Mouse (Mus musculus) heart, embryonic 14.5 days (tissue): Measurements from ENCODE around the gene Bdnf. TPM values are rescaled to one million over a fixed set of nuclear protein-coding genes. Genes with fewer than 3 reads are reported as not detected.

Source experiments
- ATAC-seq: fragments of 200-750 bp; cut with Nextera tagmentation; 2 replicates; pipeline ENCODE4 v1.8.0; 2017; ENCODE audit warnings: low read depth, moderate TSS enrichment; ENCODE audit not compliant: insufficient number of reproducible peaks, insufficient read depth, low FRiP score
- H3K27ac ChIP-seq, 2 experiments: fragments of 200-500 bp in 1 of 2; fragments of 300-500 bp in 1 of 2; sonication (generic) in 1 of 2; replicated peaks in 1 of 2; 2 replicates each; pipeline ENCODE4 v1.5.1; 2012 to 2014; ENCODE audit warnings: low read depth in 2 of 2, low read length in 2 of 2, control low read depth in 1 of 2, mild to moderate bottlenecking in 1 of 2, mixed read lengths in 1 of 2; ENCODE audit not compliant: control insufficient read depth in 1 of 2, insufficient read depth in 1 of 2
- H3K27me3 ChIP-seq: fragments of 300-500 bp; sonication (generic); 2 replicates; pipeline ENCODE4 v1.6.1; 2014; ENCODE audit warnings: mild to moderate bottlenecking, low read length, control low read depth; ENCODE audit not compliant: control insufficient read depth, insufficient read depth
- H3K36me3 ChIP-seq: fragments of 300-500 bp; sonication (generic); 2 replicates; pipeline ENCODE4 v1.6.1; 2014; ENCODE audit warnings: mild to moderate bottlenecking, control low read depth, low read length, mixed read lengths; ENCODE audit not compliant: control insufficient read depth, insufficient read depth
- H3K4me1 ChIP-seq, 2 experiments: fragments of 200-500 bp in 1 of 2; fragments of 300-500 bp in 1 of 2; sonication (generic) in 1 of 2; 2 replicates each; pipeline ENCODE4 v1.6.1; 2012 to 2014; ENCODE audit warnings: low read length in 2 of 2, control low read depth in 1 of 2, mixed read lengths in 1 of 2; ENCODE audit not compliant: control insufficient read depth in 2 of 2, insufficient read depth in 2 of 2
- H3K4me2 ChIP-seq: fragments of 300-500 bp; sonication (generic); 2 replicates; pipeline ENCODE4 v1.6.1; 2014; ENCODE audit warnings: mild to moderate bottlenecking, low read length
- H3K4me3 ChIP-seq, 2 experiments: fragments of 200-500 bp in 1 of 2; fragments of 300-500 bp in 1 of 2; sonication (generic) in 1 of 2; 2 replicates each; pipeline ENCODE4 v1.5.1; 2012 to 2014; ENCODE audit warnings: low read length in 2 of 2, mild to moderate bottlenecking in 2 of 2, control low read depth in 1 of 2, low read depth in 1 of 2, moderate library complexity in 1 of 2; ENCODE audit not compliant: control insufficient read depth in 1 of 2, insufficient read depth in 1 of 2
- H3K9ac ChIP-seq: fragments of 300-500 bp; sonication (generic); 2 replicates; pipeline ENCODE4 v1.6.1; 2014; ENCODE audit warnings: mild to moderate bottlenecking, low read length
- H3K9me3 ChIP-seq: fragments of 300-500 bp; sonication (generic); 2 replicates; pipeline ENCODE4 v1.6.1; 2016; ENCODE audit warnings: low read length, control low read depth; ENCODE audit not compliant: control insufficient read depth
- WGBS: fragments of 180-500 bp; shearing (Covaris S2); extraction: QIAGEN DNeasy Blood & Tissue Kit; methylation state at CpG from one replicate; pipeline ENCODE4 v1.1.7; 2014; 5-methylcytosine and 5-hydroxymethylcytosine counted together
- polyA plus RNA-seq: library from polyadenylated mRNA; unstranded; fragments of >200 nt; fragmentation: Nextera tagmentation; extraction: Ambion mirVana; gene quantifications from 2 replicates; pipeline ENCODE4 v1.2.1, GENCODE M21; 2014

The Bdnf gene
- polyA plus RNA-seq, 1 experiment from 2014 or later = 0.45 TPM

DNA sequence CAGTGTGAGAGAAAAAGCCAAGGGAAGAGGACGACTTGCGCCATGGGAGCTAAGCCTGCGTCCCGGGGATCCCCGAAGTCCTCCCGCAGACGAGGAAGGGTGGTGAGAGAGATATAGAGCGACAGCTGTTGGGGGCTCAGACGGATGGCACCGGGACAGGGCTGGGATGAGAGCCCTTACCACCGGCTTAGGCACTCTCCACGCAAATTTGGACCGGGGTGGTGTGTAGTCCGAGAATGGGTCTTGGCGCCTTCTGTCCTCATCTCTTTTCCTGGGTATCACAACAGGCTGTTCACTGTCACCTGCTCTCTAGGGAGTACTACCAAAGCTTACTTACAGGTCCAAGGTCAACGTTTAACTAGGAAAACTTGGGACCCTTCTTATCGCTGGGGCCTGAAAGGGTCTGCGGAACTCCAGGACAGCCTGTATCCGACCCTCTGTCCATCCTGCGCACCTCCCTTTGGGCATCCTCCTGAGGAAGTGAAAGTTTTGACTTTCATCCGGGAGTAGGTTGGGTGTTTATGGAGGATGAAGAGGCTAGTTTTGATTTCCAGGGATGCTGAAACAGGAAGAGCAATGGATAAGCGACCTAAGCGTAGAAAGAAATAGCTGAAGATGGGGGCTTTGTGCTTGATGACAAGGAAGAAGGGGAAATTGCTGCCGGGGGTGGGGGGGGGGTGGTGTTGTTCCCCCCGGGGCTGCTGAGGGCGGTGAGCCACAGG, 19.8 kb downstream of the Bdnf start:
- Histone ChIP-seq H3K4me3 (peak overlapping the region; percentile 54 to 57), H3K4me2 (peak overlapping the region; percentile 92), H3K27ac (no peak overlapping the region), H3K27me3 (peaks cover 53% of the 10 kb centered on the region), H3K9me3 (no peaks in the 10 kb centered on the region), H3K4me1 (peaks cover 7 to 13% of the 10 kb centered on the region in 2 experiments), H3K9ac (peak overlapping the region; percentile 54), H3K36me3 (no peaks in the 10 kb centered on the region)
- under 1% methylated on average over 26 of the region's 26 CpGs for WGBS
- no peak for ATAC-seq

DNA sequence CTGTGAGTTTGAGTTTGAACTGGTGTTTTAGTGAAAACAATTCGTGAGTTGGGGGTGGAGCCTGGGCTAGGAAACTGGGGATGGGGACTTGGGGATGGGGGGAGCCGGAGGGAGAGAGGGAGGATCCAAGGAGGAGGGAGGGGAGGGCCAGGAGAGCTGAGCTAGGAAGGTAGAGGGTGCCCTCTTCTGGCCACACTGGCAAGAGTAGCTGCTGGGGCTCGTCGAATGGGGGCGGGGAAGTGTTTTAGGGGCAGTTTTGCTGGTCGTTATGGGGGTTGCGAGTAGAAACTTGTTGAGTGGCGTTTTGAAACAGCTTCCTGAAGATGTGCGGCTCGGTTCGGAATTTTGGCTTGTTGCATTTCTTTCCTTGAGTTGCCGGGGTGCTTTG, 20.3 kb downstream of the Bdnf start:
- under 1% methylated on average over 12 of the region's 12 CpGs for WGBS
- H3K27ac ChIP-seq = no peak overlapping the region
- no peak overlapping the region; the same call in 1 of the 2 replicates for H3K9ac ChIP-seq
- H3K27me3 ChIP-seq = peaks cover 53% of the 10 kb centered on the region
- peaks cover 7 to 13% of the 10 kb centered on the region in 2 experiments for H3K4me1 ChIP-seq
- H3K9me3 ChIP-seq = no peaks in the 10 kb centered on the region
- peak overlapping the region; percentile 92 for H3K4me2 ChIP-seq
- H3K4me3 ChIP-seq = peak overlapping the region; percentile 54 to 57
- no peak for ATAC-seq
- H3K36me3 ChIP-seq = no peaks in the 10 kb centered on the region

DNA sequence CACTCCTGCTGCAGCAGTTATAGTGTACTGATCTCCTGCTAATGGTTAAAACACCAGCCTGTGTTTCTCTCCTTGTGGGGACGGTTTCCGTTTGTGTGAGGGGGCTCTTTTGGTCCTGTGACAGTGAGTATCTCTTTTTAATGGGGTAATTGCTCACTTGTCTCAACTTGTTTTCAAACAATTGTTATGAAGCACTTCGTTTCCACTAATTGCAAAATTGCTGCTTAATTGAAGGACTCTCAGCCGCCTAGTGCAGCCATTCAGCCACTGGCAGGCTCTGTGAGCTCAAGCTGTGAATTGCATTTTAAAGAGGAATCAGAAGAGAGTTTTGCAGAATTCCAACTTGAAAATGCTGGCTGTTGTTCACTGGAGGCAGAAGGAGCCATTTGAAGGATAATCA, 22.7 kb downstream of the Bdnf start:
- H3K9me3 ChIP-seq = no peaks in the 10 kb centered on the region
- no peak for ATAC-seq
- 18% methylated on average over 4 of the region's 4 CpGs for WGBS
- H3K4me2 ChIP-seq = no peak overlapping the region
- H3K27me3 ChIP-seq = peaks cover 42% of the 10 kb centered on the region
- no peak overlapping the region for H3K4me3 ChIP-seq
- H3K4me1 ChIP-seq = peaks cover 7 to 13% of the 10 kb centered on the region in 2 experiments
- H3K27ac ChIP-seq = no peak overlapping the region
- H3K9ac ChIP-seq = no peak overlapping the region
- H3K36me3 ChIP-seq = no peaks in the 10 kb centered on the region

DNA sequence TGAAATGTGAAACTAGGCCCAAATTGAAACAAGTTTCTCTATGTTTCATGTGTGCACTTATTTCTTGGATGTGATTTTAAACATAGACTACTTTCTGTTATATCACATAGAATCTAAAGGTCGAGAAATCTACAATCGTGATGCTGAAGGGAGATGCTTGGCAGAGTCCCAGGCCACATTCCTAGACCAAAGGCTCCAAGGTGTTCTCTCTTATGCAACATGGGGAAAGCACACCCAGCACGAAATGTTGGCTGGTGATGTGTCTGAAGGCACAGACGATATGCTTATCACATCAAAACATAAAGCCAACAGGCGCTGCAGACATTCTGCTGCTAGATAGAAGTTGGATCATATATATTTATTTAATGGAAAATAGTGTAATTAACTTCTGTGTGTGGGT, 25.8 kb downstream of the Bdnf start:
- no peak for ATAC-seq
- no peak overlapping the region for H3K9ac ChIP-seq
- H3K4me1 ChIP-seq = no peaks in the 10 kb centered on the region
- no peaks in the 10 kb centered on the region for H3K9me3 ChIP-seq
- WGBS = 59% methylated on average over 5 of the region's 5 CpGs
- no peak overlapping the region for H3K4me3 ChIP-seq
- H3K36me3 ChIP-seq = no peaks in the 10 kb centered on the region
- H3K27ac ChIP-seq = no peak overlapping the region
- H3K27me3 ChIP-seq = 0 out of 2 replicates have a peak, but pooled peaks cover 12% of the 10 kb centered on the region
- H3K4me2 ChIP-seq = no peak overlapping the region

DNA sequence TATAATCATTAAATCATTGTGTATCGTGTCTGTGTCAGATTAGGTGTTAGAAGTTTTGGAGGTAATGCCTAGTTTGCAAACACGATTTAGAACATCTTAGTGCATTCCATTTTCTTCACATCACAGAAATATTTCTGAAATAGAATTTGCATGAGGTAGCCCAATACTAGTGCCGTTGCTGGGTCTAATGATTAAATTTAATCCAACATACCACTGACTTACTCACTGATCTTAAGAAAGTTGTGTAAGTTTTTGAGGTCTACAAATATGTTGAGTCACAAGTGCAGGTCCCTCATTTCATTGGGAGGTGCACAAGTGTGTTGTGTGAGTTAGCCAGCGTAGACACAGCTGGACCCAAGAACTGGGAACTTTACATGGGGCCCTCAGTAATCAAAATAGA, 29.1 kb downstream of the Bdnf start:
- H3K27ac ChIP-seq = no peak overlapping the region
- H3K27me3 ChIP-seq = no peaks in the 10 kb centered on the region
- no peak for ATAC-seq
- no peak overlapping the region for H3K4me2 ChIP-seq
- 75% methylated on average over 4 of the region's 4 CpGs for WGBS
- H3K36me3 ChIP-seq = no peaks in the 10 kb centered on the region
- no peak overlapping the region for H3K9ac ChIP-seq
- no peaks in the 10 kb centered on the region for H3K4me1 ChIP-seq
- H3K4me3 ChIP-seq = no peak overlapping the region
- no peaks in the 10 kb centered on the region for H3K9me3 ChIP-seq

DNA sequence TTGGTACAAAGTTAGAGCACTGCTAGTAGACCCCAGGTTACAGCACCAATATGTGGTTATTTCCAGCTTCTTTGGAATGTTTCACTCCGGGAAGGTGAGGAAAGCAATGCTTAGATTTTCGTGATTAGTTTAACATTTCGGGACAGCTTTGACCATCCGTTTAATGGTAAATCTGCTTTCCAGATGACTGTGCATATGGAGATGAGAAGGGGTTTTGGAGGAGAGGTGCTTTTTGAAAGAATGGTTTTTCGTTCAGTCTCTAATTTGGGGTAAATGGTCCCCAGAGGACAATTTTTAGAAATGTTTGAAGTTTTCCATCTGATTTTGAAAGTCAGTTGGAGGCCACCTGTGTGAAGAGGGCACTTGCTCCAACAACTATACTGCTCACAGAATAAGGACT, 29.6 kb downstream of the Bdnf start:
- Histone ChIP-seq H3K4me1 (no peaks in the 10 kb centered on the region), H3K9ac (no peak overlapping the region), H3K9me3 (no peaks in the 10 kb centered on the region), H3K4me3 (no peak overlapping the region), H3K27me3 (no peaks in the 10 kb centered on the region), H3K27ac (no peak overlapping the region), H3K36me3 (no peaks in the 10 kb centered on the region), H3K4me2 (no peak overlapping the region)
- ATAC-seq = no peak
- 70% methylated on average over 5 of the region's 5 CpGs for WGBS

DNA sequence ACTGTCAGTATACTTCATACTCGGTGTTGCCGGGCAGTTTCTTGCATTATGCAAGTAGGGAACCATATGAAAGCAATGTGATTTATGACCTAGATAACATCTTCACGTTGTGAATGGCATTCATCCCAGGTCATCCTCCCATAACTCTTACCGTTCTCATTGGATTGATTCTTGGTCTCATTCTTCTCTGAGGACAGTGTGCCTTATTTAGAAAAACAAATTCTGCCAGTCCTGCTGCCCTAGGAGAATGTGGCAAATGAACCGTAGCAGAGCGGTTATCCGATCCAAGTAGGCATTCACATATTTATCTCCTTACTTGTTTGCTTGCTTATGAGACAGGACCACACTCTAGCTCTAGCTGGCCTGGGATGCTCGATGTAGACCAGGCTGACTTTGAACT, 32.0 kb downstream of the Bdnf start:
- Histone ChIP-seq H3K27me3 (no peaks in the 10 kb centered on the region), H3K9ac (no peak overlapping the region), H3K27ac (no peak overlapping the region), H3K4me3 (no peak overlapping the region), H3K9me3 (no peaks in the 10 kb centered on the region), H3K4me2 (no peak overlapping the region), H3K4me1 (no peaks in the 10 kb centered on the region), H3K36me3 (no peaks in the 10 kb centered on the region)
- no peak for ATAC-seq
- WGBS = 80% methylated on average over 8 of the region's 8 CpGs

DNA sequence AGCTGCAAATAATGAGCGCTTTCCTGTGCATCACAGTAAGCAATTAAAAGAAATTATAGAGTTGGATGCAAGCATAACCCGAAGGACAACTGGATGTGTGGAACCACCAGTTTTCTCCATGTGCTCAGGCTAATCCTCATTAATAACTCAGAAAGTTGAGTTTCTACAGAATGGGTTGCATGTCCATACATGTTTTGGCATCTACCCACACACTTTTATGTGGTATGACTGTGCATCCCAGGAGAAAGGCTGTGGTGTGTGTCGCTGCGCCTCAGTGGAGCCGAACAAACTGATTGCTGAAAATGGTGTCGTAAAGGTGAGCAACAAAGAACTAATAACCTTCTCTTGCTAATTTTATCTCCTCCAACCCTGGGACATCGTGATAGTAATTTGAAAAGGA, 34.8 kb downstream of the Bdnf start:
- WGBS = 83% methylated on average over 7 of the region's 7 CpGs
- no peak for ATAC-seq

More for the DNA sequence above, 34.8 kb downstream of the Bdnf start:
- no peak overlapping the region for H3K4me3 ChIP-seq
- H3K4me1 ChIP-seq = no peaks in the 10 kb centered on the region
- no peaks in the 10 kb centered on the region for H3K9me3 ChIP-seq
- H3K36me3 ChIP-seq = no peaks in the 10 kb centered on the region
- H3K4me2 ChIP-seq = no peak overlapping the region
- no peak overlapping the region for H3K9ac ChIP-seq
- no peak overlapping the region for H3K27ac ChIP-seq
- no peaks in the 10 kb centered on the region for H3K27me3 ChIP-seq
